Mouse (Mus musculus): ENCODE measurements around the gene Mei4.

Gene Mei4

DNA sequence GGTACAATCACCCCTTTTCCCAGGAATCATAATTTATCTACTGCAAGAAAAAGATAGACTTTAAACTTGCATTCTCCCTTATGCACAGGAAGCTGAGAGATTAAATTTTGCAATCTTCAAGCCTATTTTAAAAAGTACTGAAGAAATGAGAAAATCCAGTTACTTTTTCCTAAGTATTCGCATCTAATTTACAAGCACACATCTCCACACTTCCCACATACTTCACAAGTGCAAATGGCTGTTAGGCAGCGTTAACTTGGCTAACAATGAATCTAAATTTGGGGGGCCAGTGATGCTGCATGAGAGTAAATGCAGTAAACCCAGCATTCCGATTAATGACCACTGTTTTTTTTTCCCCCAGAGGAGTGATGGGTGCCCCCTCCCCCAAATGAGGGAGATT is 232.9 kb downstream of the Mei4 start:
- POLR2A ChIA-PET, result no interaction called here
- CTCF ChIA-PET, result no interaction called here

DNA sequence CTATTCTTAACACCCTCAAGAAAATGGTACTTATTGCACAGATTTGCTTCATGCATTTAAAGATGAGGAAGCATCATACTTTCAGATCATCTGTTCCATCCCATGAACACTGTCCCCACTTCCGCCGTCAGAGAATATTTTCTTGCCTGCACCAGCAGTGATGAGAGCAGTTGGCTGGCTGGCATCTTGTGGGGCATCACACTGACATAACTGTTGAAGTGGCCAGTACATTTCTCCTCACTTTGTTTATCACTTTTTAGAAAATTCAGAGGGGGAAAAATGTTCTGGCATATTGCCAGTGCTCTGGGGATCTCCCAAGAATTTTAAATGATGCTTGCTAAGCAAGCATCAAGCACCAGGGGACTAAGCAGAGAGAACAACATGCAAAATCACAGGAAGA is 251.4 kb downstream of the Mei4 start:
- ChIA-PET CTCF (no interaction called here), POLR2A (no interaction called here)

DNA sequence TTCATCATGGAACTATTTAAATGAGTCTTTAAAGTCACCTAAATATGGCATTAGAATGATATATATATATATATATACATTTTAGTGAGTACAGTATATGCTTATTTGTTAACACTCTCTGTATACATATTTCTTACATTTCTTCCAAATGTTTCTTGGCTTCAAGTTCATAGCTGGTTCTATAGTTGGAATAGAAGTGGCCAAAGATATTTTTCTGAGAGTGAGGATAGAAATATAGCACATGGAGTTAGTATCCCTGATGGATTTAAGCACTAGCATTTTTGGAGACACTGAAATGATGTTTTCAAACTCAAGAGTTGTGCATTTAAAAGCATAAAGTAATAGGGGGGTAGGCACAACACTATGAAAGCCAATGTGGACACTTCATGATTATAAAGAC is 272.6 kb downstream of the Mei4 start:
- ChIA-PET CTCF (no interaction called here), POLR2A (no interaction called here)

DNA sequence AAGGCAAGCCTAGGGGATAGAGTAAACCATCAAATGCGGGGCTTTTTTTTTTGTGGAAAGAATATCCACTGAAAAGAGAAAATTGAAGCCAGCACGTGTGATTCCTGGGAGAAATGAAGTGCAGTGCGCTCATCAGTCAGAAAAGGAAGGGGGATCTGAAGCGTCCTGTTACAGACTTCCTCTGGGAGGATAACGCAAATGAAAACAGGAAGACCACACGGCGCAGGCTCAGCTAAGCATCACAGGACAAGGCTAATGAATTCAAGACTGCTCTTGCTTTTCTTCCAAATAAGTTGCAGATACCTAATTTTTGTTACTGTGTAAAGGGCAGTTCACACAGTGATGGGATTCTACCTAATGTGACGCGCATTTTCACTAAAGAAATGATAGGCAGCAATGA is 296.7 kb downstream of the Mei4 start:
- CTCF ChIA-PET, result no interaction called here
- POLR2A ChIA-PET, result interaction anchor here in 1 of 4 experiments (0.6 kb wide), 1 partner anchor 54 kb away, joined by 3 read pairs; no protein-coding TSS in a partner anchor

DNA sequence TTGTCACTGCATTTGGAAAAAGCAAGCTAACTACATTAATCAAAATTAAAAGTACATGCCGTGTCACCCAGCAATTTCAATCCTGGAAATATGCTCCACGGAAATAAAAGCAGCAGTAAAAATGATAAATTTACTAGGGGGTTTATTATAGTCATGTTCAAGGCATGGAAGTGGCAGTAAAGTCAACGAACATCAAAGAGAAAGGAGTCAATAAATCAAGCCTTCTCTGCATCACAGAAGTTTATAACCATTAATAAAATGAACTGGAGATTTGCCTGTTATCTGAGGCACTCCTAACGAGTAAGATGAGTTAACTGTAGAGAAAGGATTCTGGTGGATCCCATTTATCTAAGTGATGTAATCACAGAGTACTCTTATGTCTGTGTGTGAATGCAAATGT is 298.9 kb downstream of the Mei4 start:
- POLR2A ChIA-PET, result no interaction called here
- CTCF ChIA-PET, result no interaction called here

DNA sequence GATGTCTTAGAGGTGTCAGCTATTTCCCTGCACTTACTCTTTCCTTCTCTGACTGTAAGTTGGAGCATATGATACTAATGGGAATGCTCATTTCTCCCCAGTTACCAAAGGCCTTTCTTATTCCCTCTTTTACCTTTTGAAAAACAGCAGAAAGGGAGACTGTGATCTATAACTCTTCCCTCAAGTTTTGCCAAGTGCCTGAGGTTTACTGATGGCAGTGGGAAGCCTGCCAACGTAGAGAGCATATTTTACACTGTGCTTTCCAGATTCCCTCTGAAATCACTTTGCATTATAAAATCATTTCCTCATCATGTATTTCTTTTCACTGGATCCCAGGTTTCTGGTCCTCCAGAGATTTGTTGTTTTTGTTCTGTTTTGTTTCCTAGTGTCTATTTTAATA is 354.5 kb downstream of the Mei4 start:
- POLR2A ChIA-PET, result no interaction called here
- CTCF ChIA-PET, result no interaction called here

DNA sequence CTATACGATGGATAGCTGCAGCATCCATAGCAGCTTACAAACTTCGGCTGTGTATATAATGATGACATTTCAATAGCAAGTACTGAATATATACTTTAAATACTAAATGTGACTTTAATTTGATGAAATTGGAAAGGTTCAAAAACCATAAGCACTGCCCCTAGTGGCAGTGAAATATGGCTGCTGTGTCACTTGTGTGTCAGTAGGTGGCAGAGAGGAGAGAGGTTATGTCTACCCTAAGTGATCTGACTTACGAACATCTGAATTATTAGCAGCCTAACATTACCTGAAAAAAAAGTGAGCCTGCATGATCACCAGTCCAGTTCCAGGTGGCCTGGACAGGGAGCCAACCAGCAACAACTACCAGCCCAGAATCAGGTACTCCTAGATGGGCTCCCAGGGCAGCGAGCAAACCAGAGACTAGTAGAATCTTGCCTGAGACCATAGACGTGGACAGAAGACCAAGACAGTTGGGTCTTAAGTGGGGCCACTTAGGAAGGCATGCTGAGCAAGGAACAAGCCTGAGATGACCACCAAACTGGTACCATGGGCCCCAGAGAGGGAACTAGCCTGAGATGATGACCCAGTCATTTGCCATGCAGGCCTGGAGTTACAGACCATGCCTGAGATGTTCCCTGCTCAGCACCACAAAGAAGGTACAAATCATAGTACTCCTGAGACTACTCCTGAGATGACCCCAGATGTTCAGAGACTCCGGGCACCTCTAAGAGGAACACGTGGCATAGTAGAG is 384.4 kb downstream of the Mei4 start:
- ChIA-PET CTCF (interaction anchor here in 1 of 4 experiments (0.6 kb wide), 1 partner anchor 47 kb away, joined by 3 read pairs; no protein-coding TSS in a partner anchor), POLR2A (no interaction called here)
